Mouse (Mus musculus): ENCODE measurements around the gene Pkn1. TPM values are rescaled to one million over a fixed set of nuclear protein-coding genes. Genes with fewer than 3 reads are reported as not detected.
A peak's percentile ranks its signal among the peaks of the same experiment; 100 is the strongest.

The Pkn1 gene
- total RNA-seq (2021): 100 to 1,000 TPM; 124 to 126 TPM
- long read RNA-seq, experiment 1, full-length matches to known transcripts: 106 of 159 reads
- long read RNA-seq, experiment 1, partial matches to known transcripts: 22 of 159 reads
- long read RNA-seq, experiment 1, other reads (novel, unspliced or antisense): 31 of 159 reads
- long read RNA-seq, experiment 2, full-length matches to known transcripts: 125 of 195 reads
- long read RNA-seq, experiment 2, partial matches to known transcripts: 38 of 195 reads
- long read RNA-seq, experiment 2, other reads (novel, unspliced or antisense): 32 of 195 reads

DNA sequence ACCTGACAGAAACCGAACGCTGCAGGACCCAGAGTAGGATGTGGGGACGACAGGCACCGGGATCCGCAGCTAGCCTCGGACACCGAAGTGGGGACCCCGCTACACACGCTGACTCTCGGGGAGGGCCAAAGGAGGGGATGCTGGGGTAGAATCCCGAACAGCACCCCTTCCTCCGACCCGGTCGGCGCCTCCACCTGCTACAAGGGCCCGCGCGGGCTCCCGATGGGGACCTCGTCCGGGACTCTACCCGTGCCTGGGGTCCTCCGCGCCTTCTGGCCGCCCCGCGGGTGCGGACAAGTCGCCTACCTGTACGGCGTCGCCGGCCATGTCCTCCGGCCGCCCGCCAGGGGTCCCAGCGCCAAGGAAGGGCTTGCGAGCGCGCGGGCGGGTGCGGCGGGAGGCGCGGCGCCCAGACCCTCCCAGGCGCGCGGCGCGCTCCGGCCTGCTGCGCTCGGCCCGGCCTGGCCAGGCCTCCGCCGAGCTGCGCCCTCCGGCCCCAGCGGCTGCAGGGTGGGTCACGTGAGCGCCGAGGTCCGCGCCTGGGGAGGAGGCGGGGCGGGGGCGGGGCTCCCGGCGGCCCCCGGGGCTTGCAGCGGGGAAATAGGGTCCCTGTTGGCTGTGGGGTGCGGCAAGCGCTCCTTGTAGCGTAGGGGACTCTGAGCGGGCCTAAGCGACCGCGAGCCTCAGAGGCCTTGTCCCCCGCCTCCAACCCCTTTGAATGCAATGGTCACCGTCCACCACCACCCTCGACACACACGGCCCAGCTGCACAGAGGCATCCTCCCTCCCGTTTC lies at the start of gene Pkn1:
Gene Pkn1 (minus strand): TSS at position 519 of the 793 bp plus-strand sequence.
- DNase-seq (ENCODE audit: low spot score in 2 of 2): peak; percentile 75 to 77

DNA sequence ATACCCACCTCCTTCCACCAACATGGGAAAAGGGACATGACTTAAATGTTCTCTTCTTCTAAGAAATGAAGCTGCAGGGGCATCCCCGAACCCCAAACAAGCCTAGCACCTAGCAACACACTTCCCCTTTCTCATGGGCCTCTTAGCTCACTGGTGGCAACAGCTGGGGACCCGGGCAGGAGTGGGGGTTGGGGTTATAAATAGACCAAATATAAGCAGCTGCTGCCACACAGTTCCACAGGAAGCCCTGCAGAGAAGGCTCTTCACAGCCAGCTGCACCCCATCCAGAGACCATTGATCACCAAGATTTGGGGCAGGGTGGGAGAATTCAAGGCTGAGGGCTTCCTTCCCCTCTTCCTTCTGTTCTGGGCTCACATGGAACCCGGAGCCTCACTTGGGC lies 49.7 kb upstream of the Pkn1 start:
- DNase-seq (ENCODE audit: low spot score in 2 of 2): no peak

DNA sequence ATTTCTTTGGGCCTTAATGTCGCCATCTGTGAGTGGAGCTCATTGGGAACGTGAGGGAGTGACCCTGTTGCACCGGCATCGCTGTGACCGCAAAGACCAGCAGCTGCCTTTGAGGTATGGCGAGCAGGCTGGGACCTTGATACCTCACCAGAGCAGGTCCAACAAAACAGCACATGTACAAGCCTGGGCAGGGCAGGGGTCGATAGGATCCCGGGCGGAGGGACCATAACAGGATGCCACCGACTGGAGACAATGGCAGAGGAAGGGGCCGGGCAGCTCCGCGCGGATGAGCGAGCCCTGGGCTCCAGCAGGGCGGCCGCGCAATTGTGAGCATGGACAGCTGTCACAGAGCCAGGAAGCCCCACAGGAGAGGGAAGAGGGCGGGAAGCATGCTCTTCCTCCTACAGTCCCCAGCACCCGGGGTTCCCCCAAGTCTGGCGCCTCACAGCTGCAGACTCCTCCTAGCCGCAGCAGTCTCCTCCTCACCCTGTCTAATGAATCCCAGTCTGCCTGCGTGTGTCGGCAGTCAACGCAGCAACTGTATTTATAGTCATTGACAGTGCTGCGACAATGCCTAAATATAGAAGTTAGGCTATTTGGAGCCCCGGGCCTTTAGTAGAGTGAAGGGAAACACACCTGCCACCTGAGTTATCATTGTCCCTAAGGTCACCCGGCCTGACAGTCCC lies 48.8 kb upstream of the Pkn1 start:
- DNase-seq (ENCODE audit: low spot score in 2 of 2): peak; percentile 33 to 56

DNA sequence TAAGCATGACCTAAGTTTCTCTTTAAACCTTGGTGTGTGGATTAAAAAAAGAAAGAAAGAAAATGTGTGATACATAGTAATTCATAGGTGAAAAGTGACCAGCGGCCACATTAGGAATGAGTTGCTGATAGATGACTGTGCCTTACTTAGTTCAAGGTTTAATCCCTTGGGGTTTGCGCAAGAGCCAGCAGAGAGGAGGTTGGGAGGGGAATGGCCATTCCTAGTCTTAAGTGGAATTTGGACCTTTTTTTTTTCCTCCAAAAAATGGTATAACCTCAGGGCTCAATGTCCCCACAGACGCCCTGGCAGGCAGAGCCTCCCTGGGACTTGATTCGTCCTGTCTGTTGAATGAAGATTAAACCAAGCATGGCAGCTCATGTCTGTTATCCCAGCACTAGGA lies 45.1 kb upstream of the Pkn1 start:
- no peak for DNase-seq (ENCODE audit: low spot score in 2 of 2)

DNA sequence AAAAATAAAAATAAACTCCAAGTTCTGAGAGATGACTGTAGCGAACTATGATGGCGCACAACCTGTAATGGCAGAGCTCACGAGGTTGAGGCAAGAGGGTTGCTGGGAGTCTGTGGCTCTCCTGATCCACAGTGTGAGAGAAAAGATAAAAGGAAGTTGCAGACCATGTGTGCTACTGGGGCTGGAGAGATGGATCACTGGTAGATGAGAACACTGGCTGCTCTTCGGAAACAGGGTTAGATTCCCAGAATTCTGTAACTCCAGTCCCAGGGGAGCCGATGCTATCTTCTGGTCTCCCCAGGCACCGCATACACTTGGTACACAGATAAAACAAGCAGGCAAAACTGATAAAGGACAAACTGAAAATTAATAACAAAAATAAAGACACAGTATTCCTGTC lies 44.0 kb upstream of the Pkn1 start:
- DNase-seq (ENCODE audit: low spot score in 2 of 2): no peak

DNA sequence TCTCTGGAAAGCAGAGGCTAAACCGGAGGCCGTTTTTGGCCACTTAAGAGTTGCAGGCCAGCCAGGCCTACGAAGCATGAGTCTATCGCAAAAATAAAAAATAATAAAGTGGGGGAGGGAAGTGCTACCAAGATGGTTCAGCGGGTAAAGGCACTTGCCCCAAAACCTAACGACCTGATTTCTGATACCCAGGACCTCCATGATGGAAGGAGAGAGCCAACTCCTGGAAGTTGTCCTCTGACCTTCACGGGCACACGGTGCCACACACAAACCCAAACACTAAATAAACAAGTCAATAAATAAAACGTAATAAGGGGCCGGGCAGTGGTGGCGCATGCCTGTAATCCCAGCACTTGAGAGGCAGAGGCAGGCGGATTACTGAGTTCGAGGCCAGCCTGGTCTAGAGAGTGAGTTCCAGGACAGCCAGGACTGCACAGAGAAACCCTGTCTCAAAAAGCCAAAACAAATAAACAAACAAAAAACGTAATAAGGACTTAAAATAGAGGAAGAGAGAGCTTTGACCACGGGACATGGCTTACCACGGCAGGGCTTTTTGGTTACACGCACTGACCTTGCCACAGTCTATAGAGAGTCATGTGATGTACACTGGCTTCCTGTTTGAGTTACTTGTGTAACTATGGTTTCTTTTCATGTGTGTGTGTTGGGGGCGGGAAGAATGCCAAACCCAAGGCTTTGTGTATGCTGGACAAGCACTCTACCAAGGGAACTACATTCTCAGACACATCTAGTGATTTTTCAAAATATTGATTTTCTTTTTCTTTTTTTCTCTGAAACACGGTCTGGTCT lies 43.1 kb upstream of the Pkn1 start:
- DNase-seq (ENCODE audit: low spot score in 2 of 2): no peak

DNA sequence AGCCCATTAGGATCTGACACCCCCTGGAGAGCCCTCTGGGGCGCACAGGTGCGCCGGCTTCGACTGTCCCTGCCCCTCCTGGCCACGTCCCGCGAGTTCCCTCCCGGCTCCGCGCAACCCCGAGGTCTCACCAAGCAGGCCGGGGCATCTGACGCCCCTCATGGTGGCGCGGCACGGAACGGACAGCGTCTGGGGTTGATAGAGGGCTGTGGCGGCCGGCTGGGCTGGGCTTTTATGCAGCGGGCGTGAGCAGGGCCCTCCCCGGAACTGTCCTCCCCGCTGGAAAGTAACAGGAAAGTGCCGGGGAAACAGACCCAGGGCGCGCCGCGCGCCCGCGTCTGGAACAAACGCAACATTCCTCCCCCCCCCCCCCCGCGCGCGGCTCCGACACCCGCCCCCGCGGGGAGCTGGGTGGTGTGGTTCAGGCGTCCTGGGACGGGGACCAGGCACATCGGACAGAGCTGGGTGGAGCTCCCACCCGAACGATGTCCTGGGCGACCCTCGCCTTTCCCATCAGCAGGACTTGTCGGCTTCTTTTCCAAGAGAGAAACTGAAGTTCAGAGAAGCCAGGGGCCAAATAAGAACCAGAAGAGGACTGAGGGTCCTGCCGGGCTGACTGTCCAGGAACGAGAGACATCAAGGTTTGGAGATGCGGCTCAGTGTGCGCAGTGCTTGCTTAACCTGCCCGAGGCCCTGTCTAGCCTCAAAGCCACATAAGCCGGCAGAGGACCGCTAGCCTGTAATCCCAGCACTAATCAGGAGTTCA lies 42.2 kb upstream of the Pkn1 start, which contains the start of gene Adgre5:
Gene Adgre5 (minus strand): TSS at position 351 of the 766 bp plus-strand sequence.
- peak; percentile 64 to 77 for DNase-seq (ENCODE audit: low spot score in 2 of 2)

DNA sequence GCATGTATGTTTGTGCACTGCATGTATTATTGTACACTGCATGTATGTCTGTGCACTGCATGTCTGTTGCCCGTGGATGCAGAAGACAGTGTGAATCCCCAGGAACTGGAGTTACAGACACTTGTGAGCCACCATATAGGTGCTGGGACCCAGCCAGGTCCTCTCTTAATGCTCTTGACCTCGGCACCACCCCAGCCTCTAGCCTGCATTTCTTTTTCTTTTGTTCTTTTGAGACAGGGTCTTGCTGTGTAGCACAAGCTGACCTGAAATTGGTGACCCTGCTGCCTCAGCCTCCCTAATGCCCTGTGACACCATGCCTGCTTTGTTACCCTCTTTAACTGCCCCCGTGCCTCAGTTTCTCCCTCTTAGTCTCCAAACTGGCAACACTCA lies 41.6 kb upstream of the Pkn1 start:
- no peak for DNase-seq (ENCODE audit: low spot score in 2 of 2)

DNA sequence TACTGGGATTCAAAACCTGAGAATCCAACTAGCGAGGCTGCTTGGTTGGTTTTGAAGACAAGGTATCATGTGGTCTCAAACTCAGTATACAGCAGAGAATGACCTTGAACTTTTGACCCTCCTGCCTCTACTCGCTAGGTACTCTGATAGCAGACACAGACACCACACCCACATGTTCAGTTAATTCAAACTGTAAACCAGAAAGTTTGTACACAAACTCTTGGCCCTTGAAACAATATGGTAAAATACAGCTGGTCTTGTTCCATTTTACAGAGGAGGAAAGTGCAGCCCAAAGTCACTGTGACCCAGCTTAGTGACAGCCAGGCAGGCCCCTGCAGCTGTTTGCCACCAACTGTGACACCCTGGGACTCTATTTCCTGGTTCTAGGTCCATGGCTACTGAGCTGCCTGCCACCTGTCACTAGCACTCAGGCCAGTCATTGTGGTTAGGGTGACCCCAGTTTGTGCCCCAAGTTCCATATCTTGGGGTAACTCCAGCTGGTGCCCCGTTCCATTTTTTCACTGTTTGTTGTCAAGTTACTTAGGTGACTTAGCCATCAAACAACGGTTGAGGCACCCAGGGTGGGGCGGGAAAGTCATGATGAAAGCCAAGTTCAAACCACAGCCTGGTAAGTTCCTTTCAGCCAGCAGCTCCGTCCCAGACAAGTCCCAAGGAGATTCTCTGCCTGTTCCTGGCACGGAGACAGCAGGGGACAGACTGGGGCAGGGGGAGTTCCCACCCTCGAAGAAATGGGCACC lies 40.9 kb upstream of the Pkn1 start:
- no peak for DNase-seq (ENCODE audit: low spot score in 2 of 2)

DNA sequence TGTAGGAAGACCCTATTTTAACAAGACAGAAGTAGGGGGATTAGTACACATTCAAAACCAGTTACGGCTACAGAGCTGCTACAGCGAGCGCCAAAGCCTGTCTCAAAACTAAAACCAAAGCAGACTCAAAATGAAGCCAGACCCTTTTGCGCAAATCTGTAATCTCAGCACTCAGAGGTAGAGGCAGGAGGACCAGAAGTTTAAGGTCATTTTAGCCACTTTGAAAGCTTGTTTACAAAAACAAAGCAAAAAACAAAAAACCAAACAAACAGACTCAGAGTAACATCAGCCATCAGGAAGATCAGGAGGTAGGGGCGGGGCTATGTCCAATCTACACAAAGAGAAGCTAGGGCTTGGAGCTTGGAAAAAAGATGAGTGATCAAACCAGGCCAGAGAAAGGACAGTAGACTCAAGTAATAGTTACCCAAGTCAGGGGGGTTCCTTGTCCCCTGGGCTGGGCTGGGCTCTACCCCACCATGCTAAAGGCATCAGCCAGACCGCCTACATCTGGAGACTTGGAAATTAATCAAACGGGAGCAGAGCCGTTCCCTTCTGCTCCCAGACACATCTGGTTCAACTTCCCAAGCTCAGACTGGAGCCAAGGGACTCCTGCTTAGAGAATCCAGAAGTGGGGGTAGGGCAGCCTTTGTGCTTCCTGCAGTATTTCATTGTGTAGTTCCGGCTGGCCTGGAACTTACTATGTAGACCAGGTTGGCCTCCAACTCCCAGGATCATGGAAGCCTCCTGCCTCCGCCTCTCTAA lies 40.2 kb upstream of the Pkn1 start:
- DNase-seq (ENCODE audit: low spot score in 2 of 2): no peak

DNA sequence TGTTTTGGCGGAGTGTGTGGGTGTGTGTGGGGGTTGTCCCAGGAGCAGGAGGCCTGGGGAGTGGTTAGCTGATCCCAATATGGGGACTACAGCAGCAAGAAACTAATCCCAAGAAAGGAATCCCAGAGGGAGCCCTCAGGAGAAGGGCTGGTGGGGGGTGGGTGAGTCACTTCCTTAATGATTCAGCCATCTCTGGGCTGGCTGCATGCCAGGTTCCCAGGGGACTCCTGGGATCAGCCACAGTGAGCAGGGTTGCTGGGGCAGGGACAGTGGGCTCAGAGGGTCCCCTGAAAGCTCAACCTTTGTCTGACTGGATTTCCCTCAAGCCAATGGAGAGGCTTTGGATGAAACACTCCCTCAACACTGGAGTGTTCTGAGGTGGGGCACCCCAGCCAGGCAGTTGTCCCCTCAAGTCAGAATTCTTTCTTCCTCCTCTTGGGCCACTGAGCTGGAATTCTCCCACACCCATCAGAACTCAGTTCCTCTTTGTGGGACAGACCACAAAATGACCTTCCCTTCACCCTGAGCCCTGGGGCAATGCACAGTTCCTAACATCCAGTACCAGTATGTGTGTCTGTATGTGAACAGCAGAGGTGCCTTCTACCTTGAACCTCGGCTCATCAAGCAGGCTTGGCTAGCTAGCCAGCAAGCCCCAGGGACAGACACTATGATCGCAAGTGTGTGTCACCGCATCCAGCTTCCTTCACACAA lies 39.0 kb upstream of the Pkn1 start:
- DNase-seq (ENCODE audit: low spot score in 2 of 2): peak; percentile 55 to 73

DNA sequence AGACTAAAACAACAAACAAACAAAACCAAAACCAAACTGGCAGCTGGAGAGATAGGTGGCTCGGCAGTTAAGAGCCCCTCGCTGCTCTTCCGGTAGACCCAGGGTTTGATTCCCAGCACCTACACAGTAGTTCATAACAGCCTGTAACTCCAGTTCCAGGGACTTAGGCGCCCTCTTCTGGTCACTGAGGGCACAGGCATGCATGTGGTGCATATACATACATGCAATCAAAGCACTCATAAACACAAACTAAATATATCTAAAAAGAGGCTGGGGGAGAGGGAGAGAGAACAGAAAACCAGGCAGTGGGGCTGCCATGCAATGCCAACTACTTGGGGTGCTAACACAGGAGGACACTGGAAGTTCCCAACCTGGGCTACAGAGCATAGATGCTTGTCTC lies 38.4 kb upstream of the Pkn1 start:
- no peak for DNase-seq (ENCODE audit: low spot score in 2 of 2)

DNA sequence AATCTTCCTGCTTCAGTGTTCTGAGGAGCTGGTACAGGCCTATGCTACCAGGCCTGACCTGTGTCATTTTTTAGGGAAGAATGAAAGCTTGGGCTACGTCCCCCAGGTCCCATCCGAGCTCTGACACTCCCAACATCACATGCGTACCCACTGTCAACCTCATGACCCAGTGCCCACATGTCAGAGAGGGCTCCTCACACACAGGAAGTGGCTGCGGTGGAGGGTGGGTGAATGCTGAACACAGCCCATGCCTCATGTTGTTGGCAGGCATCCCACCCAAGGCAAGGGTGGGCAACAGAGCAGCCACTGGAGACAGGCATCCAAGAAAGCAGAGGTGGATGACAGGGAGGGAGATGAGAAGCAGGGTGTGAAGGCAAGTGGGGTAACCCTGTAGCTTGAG lies 37.7 kb upstream of the Pkn1 start:
- DNase-seq (ENCODE audit: low spot score in 2 of 2): no peak

DNA sequence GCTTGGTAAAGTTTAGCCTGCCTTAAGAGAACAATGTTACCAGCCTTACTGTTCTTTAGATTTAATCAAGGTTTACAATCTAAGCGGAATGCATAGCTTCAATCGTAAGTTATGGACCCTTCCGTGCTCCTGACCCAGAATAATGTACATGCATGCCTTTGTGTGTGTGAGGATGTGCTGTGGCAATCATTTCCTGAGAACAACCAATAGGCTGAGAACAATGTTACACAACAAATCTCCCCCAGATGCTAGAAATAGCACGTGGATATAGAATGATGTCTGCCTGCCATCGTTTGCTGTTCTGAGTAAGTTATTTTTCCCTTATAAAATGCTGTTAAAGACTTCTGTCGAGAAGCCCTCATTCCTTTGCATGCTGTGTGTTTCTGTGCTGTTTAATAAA lies 33.9 kb upstream of the Pkn1 start:
- DNase-seq (ENCODE audit: low spot score in 2 of 2): no peak

DNA sequence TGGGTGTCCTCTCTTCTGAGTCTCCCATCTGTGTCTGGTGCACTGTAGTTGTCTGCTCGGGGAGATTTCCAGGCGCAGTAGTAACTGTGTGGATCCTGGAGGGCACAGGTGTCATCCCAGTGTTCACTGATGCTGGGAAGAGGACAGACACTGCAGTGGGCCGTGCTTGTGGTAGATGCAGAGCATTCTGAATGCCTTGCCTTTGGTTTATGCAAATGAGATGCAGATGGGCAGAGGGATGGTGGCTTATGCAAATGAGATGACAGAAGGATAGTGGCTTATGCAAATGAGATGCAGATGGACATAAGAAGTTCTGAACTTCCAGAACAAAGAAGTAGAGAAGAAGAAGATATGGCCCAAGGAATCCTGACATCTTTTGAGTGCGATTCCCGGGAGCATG lies 32.9 kb upstream of the Pkn1 start:
- no peak for DNase-seq (ENCODE audit: low spot score in 2 of 2)

DNA sequence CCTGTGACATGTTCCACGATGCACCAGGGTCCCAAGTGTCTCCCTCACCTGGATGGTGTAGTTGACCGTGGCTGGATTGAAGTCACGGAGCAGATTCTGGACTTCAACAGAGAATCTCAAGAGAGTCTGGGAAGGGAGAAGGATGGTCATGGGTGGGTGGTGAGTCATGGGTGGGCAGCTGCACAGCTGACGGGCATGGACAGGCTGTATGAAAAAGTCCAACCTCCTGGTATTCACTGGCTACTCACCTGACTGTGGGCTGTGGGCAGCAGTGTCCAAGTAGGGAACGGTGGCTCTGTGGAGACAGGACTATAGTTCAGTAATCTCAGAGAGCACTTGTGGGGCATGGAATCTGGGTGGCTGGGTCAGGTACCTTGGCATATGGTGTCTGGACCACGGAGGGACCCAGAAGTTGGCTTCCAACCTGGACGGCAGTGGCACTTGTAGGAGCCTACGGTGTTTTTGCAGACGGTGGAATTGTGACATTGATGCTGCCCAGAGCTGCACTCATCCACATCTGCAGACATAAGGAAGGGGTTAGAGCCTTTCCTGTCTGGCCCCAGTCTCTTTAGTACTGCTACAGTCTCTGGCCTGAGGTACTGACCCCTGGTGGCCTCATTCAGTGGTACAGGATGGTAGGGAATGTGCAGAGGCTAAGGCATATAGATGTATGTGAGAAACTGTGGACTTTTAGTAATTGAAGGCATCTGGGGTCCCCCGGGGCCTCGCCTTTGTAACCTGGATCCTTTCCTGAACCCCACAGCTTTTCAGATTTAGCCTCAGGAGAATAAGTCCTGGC lies 30.2 kb upstream of the Pkn1 start:
- DNase-seq (ENCODE audit: low spot score in 2 of 2): no peak

DNA sequence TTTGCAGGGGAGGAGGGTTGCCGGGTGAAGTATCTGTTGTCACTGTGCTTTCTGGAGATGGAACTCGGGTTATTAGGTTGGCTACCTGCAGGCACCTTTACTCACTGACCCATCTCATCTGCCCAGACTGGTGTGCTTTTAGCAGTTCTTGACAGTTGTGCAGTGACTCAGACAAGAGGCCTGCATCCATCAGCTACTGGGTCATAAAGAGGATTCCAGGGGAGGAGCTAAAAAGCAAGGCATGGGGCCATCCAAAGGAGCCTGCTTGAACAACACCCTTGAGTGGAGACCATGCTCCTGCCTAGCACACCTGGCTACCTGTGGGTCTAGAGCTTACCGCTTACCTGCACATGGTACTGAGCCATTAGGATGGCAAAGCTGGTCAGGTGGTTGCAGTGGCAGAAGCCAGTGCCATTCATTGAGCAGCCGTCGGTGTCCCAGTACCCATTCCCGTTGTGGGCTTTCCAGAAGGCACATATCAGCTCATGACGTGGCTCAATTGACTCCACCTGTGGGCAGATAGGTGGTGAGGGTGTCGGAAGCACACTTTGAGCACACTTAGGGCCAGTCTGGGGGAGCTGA lies 26.6 kb upstream of the Pkn1 start:
- DNase-seq (ENCODE audit: low spot score in 2 of 2): no peak
